Mouse (Mus musculus): ENCODE data around the gene Zfp617. TPM values are rescaled to one million over a fixed set of nuclear protein-coding genes. Genes with fewer than 3 reads are reported as not detected.
A peak's percentile ranks its signal among the peaks of the same experiment; 100 is the strongest.
"Not testable (repeated sequence)": the region's sequence is repeated elsewhere in the genome, so short reads cannot be mapped to it uniquely, and the experiment has no call there.

Zfp617 gene
- polyA plus RNA-seq, 1 experiment: 20.9 TPM

- DNase-seq (ENCODE audit: low read depth): no peak
- TF ChIP-seq POLR2A (IDR thresholded peaks at IDR 0.05; ENCODE audit: borderline replicate concordance, extremely low read depth, insufficient read depth, insufficient read length, poor library complexity, severe bottlenecking): no peak
- TF ChIP-seq CTCF (IDR thresholded peaks at IDR 0.05; ENCODE audit: borderline replicate concordance, extremely low read depth, insufficient read depth, insufficient read length): no peak
These were observed 18.1 kb downstream of the Zfp617 start for GRCm38 (mm10) chr8:71926551-71926950.

- TF ChIP-seq CTCF (IDR thresholded peaks at IDR 0.05; ENCODE audit: borderline replicate concordance, extremely low read depth, insufficient read depth, insufficient read length): no peak
- no peak for TF ChIP-seq POLR2A (IDR thresholded peaks at IDR 0.05; ENCODE audit: borderline replicate concordance, extremely low read depth, insufficient read depth, insufficient read length, poor library complexity, severe bottlenecking)
- peak; percentile 2 for DNase-seq (ENCODE audit: low read depth)
These were observed 19.3 kb downstream of the Zfp617 start for GRCm38 (mm10) chr8:71927779-71928178.

- DNase-seq (ENCODE audit: low read depth): not testable (repeated sequence)
These were observed 29.6 kb downstream of the Zfp617 start for GRCm38 (mm10) chr8:71938037-71938436.

- no peak for DNase-seq (ENCODE audit: low read depth)
- TF ChIP-seq CTCF (IDR thresholded peaks at IDR 0.05; ENCODE audit: borderline replicate concordance, extremely low read depth, insufficient read depth, insufficient read length) (no peak), POLR2A (IDR thresholded peaks at IDR 0.05; ENCODE audit: borderline replicate concordance, extremely low read depth, insufficient read depth, insufficient read length, poor library complexity, severe bottlenecking) (no peak)
These were observed 32.1 kb downstream of the Zfp617 start for GRCm38 (mm10) chr8:71940293-71941208.

GRCm38 (mm10) chr8:71941776-71942175 is 33.3 kb downstream of the Zfp617 start:
- no peak for DNase-seq (ENCODE audit: low read depth)

GRCm38 (mm10) chr8:71948624-71949023 is 40.2 kb downstream of the Zfp617 start:
- TF ChIP-seq CTCF (IDR thresholded peaks at IDR 0.05; ENCODE audit: borderline replicate concordance, extremely low read depth, insufficient read depth, insufficient read length): no peak
- no peak for TF ChIP-seq POLR2A (IDR thresholded peaks at IDR 0.05; ENCODE audit: borderline replicate concordance, extremely low read depth, insufficient read depth, insufficient read length, poor library complexity, severe bottlenecking)

More at GRCm38 (mm10) chr8:71941776-71942175, 33.3 kb downstream of the Zfp617 start:
- TF ChIP-seq POLR2A (IDR thresholded peaks at IDR 0.05; ENCODE audit: borderline replicate concordance, extremely low read depth, insufficient read depth, insufficient read length, poor library complexity, severe bottlenecking) (no peak), CTCF (IDR thresholded peaks at IDR 0.05; ENCODE audit: borderline replicate concordance, extremely low read depth, insufficient read depth, insufficient read length) (no peak)

GRCm38 (mm10) chr8:71950482-71951221 is 42.2 kb downstream of the Zfp617 start, which contains the start of gene Zfp961:
TSS of gene Zfp961 (plus strand) at chr8:71951038.
- no peak for TF ChIP-seq CTCF (IDR thresholded peaks at IDR 0.05; ENCODE audit: borderline replicate concordance, extremely low read depth, insufficient read depth, insufficient read length)
- peak; percentile 39; the same call in 1 of the 2 replicates for TF ChIP-seq POLR2A (IDR thresholded peaks at IDR 0.05; ENCODE audit: borderline replicate concordance, extremely low read depth, insufficient read depth, insufficient read length, poor library complexity, severe bottlenecking)
- peak; percentile 99 for DNase-seq (ENCODE audit: low read depth)

More at GRCm38 (mm10) chr8:71948624-71949023, 40.2 kb downstream of the Zfp617 start:
- DNase-seq (ENCODE audit: low read depth): no peak

GRCm38 (mm10) chr8:71951436-71952161 is 43.2 kb downstream of the Zfp617 start:
- peak; percentile 50 for DNase-seq (ENCODE audit: low read depth)
- no peak for TF ChIP-seq POLR2A (IDR thresholded peaks at IDR 0.05; ENCODE audit: borderline replicate concordance, extremely low read depth, insufficient read depth, insufficient read length, poor library complexity, severe bottlenecking)
- TF ChIP-seq CTCF (IDR thresholded peaks at IDR 0.05; ENCODE audit: borderline replicate concordance, extremely low read depth, insufficient read depth, insufficient read length): no peak

- DNase-seq (ENCODE audit: low read depth): no peak
- TF ChIP-seq CTCF (IDR thresholded peaks at IDR 0.05; ENCODE audit: borderline replicate concordance, extremely low read depth, insufficient read depth, insufficient read length): no peak
- TF ChIP-seq POLR2A (IDR thresholded peaks at IDR 0.05; ENCODE audit: borderline replicate concordance, extremely low read depth, insufficient read depth, insufficient read length, poor library complexity, severe bottlenecking): no peak
These were observed 44.1 kb downstream of the Zfp617 start for GRCm38 (mm10) chr8:71952489-71952888.

GRCm38 (mm10) chr8:71952961-71953700 is 44.7 kb downstream of the Zfp617 start:
- not testable (repeated sequence) for DNase-seq (ENCODE audit: low read depth)

- TF ChIP-seq CTCF (IDR thresholded peaks at IDR 0.05; ENCODE audit: borderline replicate concordance, extremely low read depth, insufficient read depth, insufficient read length) (no peak), POLR2A (IDR thresholded peaks at IDR 0.05; ENCODE audit: borderline replicate concordance, extremely low read depth, insufficient read depth, insufficient read length, poor library complexity, severe bottlenecking) (no peak)
- no peak for DNase-seq (ENCODE audit: low read depth)
These were observed 46.2 kb downstream of the Zfp617 start for GRCm38 (mm10) chr8:71954666-71955065.

Data from brain, embryonic 14.5 days (tissue).